Mouse (Mus musculus) forebrain, postnatal 0 days (tissue): ENCODE results near the gene Anp32e. TPM values are rescaled to one million over a fixed set of nuclear protein-coding genes. Genes with fewer than 3 reads are reported as not detected.

Source experiments
- ATAC-seq: fragments of 200-750 bp; cut with Nextera tagmentation; 2 replicates; pipeline ENCODE4 v1.8.0; 2017; ENCODE audit warnings: mild to moderate bottlenecking, moderate library complexity
- DNase-seq: peaks from one replicate; pipeline ENCODE4 v3.0.0-alpha.2; 2015
- H3K27ac ChIP-seq: fragments of 300-500 bp; sonication (generic); 2 replicates; pipeline ENCODE4 v1.5.1; 2014; ENCODE audit warnings: low read depth, mild to moderate bottlenecking, antibody characterized with exemption, low read length, moderate library complexity, mixed read lengths
- H3K27me3 ChIP-seq: fragments of 300-500 bp; sonication (generic); 2 replicates; pipeline ENCODE4 v1.6.1; 2014; ENCODE audit warnings: mild to moderate bottlenecking, low read length, mixed read lengths; ENCODE audit not compliant: insufficient read depth
- H3K36me3 ChIP-seq: fragments of 300-500 bp; sonication (generic); 2 replicates; pipeline ENCODE4 v1.6.1; 2014; ENCODE audit warnings: mild to moderate bottlenecking, moderate library complexity; ENCODE audit not compliant: insufficient read depth
- H3K4me1 ChIP-seq: fragments of 300-500 bp; sonication (generic); 2 replicates; pipeline ENCODE4 v1.6.1; 2014; ENCODE audit warnings: antibody characterized with exemption; ENCODE audit not compliant: insufficient read depth
- H3K4me2 ChIP-seq: fragments of 300-500 bp; sonication (generic); 2 replicates; pipeline ENCODE4 v1.6.1; 2014; ENCODE audit warnings: low read depth, mild to moderate bottlenecking, moderate library complexity
- H3K4me3 ChIP-seq: fragments of 300-500 bp; sonication (generic); 2 replicates; pipeline ENCODE4 v1.5.1; 2014; ENCODE audit warnings: low read depth, low read length, mixed read lengths
- H3K9ac ChIP-seq: fragments of 300-500 bp; sonication (generic); 2 replicates; pipeline ENCODE4 v1.6.1; 2014; ENCODE audit warnings: mild to moderate bottlenecking
- H3K9me3 ChIP-seq: fragments of 300-500 bp; sonication (generic); 2 replicates; pipeline ENCODE4 v1.6.1; 2016; ENCODE audit warnings: low read length
- CTCF ChIP-seq: sonication (generic); IDR thresholded peaks from 2 replicates; pipeline ENCODE4 v1.5.1; 2016; ENCODE audit warnings: antibody characterized with exemption, control low read depth, low read depth
- WGBS: fragments of 180-500 bp; shearing (Covaris S2); extraction: QIAGEN DNeasy Blood & Tissue Kit; methylation state at CpG from one replicate; pipeline ENCODE4 v1.1.7; 2014; 5-methylcytosine and 5-hydroxymethylcytosine counted together
- polyA plus RNA-seq: library from polyadenylated mRNA; unstranded; fragments of >200 nt; fragmentation: Nextera tagmentation; extraction: Ambion mirVana; gene quantifications from 2 replicates; pipeline ENCODE4 v1.2.1, GENCODE M21; 2015
- total RNA-seq: library from RNA; depleted of rRNA; stranded (reverse); fragments of >200 nt; gene quantifications from 2 replicates; pipeline ENCODE4 v1.2.3, GENCODE M21; 2014; rRNA removed

Anp32e gene
- total RNA-seq = 27.5 and 34.4 TPM in 2 replicates
- 84.1 and 109 TPM in 2 replicates for polyA plus RNA-seq

- Histone ChIP-seq H3K4me1 (no peaks in the 10 kb centered on the region), H3K27me3 (no peaks in the 10 kb centered on the region), H3K4me3 (peak within 1 kb of the TSS; percentile 74), H3K4me2 (peak within 1 kb of the TSS; percentile 76), H3K9ac (peak within 1 kb of the TSS; percentile 67), H3K36me3 (peaks cover 3% of the 10 kb centered on the region; the same call in 1 of the 2 replicates), H3K9me3 (no peaks in the 10 kb centered on the region), H3K27ac (peak within 1 kb of the TSS; percentile 86)
- TF ChIP-seq CTCF = no peak; the same call in 1 of the 2 replicates
- ATAC-seq (peak; percentile 100), DNase-seq (peak; percentile 99)
- WGBS = under 1% methylated on average over 49 of the region's 49 CpGs
Measured at GRCm38 (mm10) chr3:95928658-95929503, at the start of gene Anp32e. Anp32e (plus strand) TSS chr3:95929246.

- peak; percentile 100 for ATAC-seq
- DNase-seq = peak; percentile 97
- H3K27me3 ChIP-seq = no peaks in the 10 kb centered on the region
- no peaks in the 10 kb centered on the region for H3K9me3 ChIP-seq
- H3K4me2 ChIP-seq = peak within 1 kb of the TSS; percentile 79
- H3K4me1 ChIP-seq = peaks cover 5% of the 10 kb centered on the region; the same call in 1 of the 2 replicates
- peak; percentile 1; the same call in 1 of the 2 replicates for TF ChIP-seq CTCF
- H3K9ac ChIP-seq = peak within 1 kb of the TSS; percentile 40
- H3K36me3 ChIP-seq = no peaks in the 10 kb centered on the region
- under 1% methylated on average over 66 of the region's 66 CpGs for WGBS
- 0 out of 2 replicates have a peak within 1 kb of the TSS, but pooled peaks have one; percentile 29 for H3K27ac ChIP-seq
- peak within 1 kb of the TSS; percentile 43 for H3K4me3 ChIP-seq
Measured at GRCm38 (mm10) chr3:95881979-95882815, 46.8 kb upstream of the Anp32e start, which contains the start of gene Ciart. Ciart (minus strand) TSS chr3:95882251.

- H3K9ac ChIP-seq = peak overlapping the region; percentile 19; the same call in 1 of the 2 replicates
- peaks cover 5% of the 10 kb centered on the region; the same call in 1 of the 2 replicates for H3K4me1 ChIP-seq
- H3K36me3 ChIP-seq = no peaks in the 10 kb centered on the region
- H3K27ac ChIP-seq = no peak overlapping the region
- no peaks in the 10 kb centered on the region for H3K9me3 ChIP-seq
- no peaks in the 10 kb centered on the region for H3K27me3 ChIP-seq
- H3K4me2 ChIP-seq = peak overlapping the region; percentile 79
- no peak for ATAC-seq
- WGBS = 3% methylated on average over 24 of the region's 24 CpGs
- H3K4me3 ChIP-seq = peak overlapping the region; percentile 43
- TF ChIP-seq CTCF = peak; percentile 56
- DNase-seq = peak; percentile 59
Measured at GRCm38 (mm10) chr3:95882816-95883425, 46.1 kb upstream of the Anp32e start.

- DNase-seq (no peak), ATAC-seq (no peak)
- WGBS = 80% methylated on average over 5 of the region's 5 CpGs
- no peaks in the 10 kb centered on the region for H3K9me3 ChIP-seq
- H3K9ac ChIP-seq = no peak overlapping the region
- no peaks in the 10 kb centered on the region for H3K36me3 ChIP-seq
- no peak overlapping the region for H3K4me3 ChIP-seq
- no peak overlapping the region for H3K4me2 ChIP-seq
- no peak for TF ChIP-seq CTCF
- peaks cover 5% of the 10 kb centered on the region; the same call in 1 of the 2 replicates for H3K4me1 ChIP-seq
- no peak overlapping the region for H3K27ac ChIP-seq
- no peaks in the 10 kb centered on the region for H3K27me3 ChIP-seq
Measured at GRCm38 (mm10) chr3:95884400-95884799, 44.6 kb upstream of the Anp32e start.

GRCm38 (mm10) chr3:95887596-95887995, 41.5 kb upstream of the Anp32e start:
- Histone ChIP-seq H3K4me3 (no peak overlapping the region), H3K36me3 (no peaks in the 10 kb centered on the region), H3K27me3 (no peaks in the 10 kb centered on the region), H3K4me2 (no peak overlapping the region), H3K9ac (no peak overlapping the region), H3K4me1 (no peaks in the 10 kb centered on the region; the same call in 1 of the 2 replicates), H3K9me3 (no peaks in the 10 kb centered on the region), H3K27ac (no peak overlapping the region)
- DNase-seq = no peak
- 85% methylated on average over 4 of the region's 4 CpGs for WGBS
- ATAC-seq = no peak
- no peak for TF ChIP-seq CTCF

GRCm38 (mm10) chr3:95889664-95890063, 39.4 kb upstream of the Anp32e start:
- ATAC-seq (no peak), DNase-seq (no peak)
- H3K4me1 ChIP-seq = peaks cover 5% of the 10 kb centered on the region; the same call in 1 of the 2 replicates
- H3K4me3 ChIP-seq = no peak overlapping the region
- H3K27ac ChIP-seq = no peak overlapping the region
- no peaks in the 10 kb centered on the region for H3K36me3 ChIP-seq
- TF ChIP-seq CTCF = no peak
- H3K9ac ChIP-seq = no peak overlapping the region
- no peaks in the 10 kb centered on the region for H3K27me3 ChIP-seq
- H3K9me3 ChIP-seq = no peaks in the 10 kb centered on the region
- 83% methylated on average over 3 of the region's 3 CpGs for WGBS
- H3K4me2 ChIP-seq = no peak overlapping the region
